ENCODE assay signal across 19 mouse cellular contexts in genomic region chr11:88250568-88250967, GRCm38 (mm10). TPM values are rescaled to one million over a fixed set of nuclear protein-coding genes. Genes with fewer than 3 reads are reported as not detected.
DNase-seq lines count a peak whose midpoint lies in the region; ATAC-seq and TF ChIP-seq lines count a peak whose summit lies in the region.
"Had no signal": no experiment of that assay in that cellular context is flagged by ENCODE, and none has a peak within 500 bp of the region (broad histone marks: within the 10 kb centered on the region; RNA-seq: fewer than 3 reads in every experiment).

No protein-coding gene starts in this region.

- H3K4me2 ChIP-seq in kidney, postnatal 0 days (ENCODE audit: low read length) = no peak overlapping the region
- H3K4me2 ChIP-seq in kidney, embryonic 14.5 days (replicated peaks; ENCODE audit: low read depth, low read length) = no peak overlapping the region
- no peak overlapping the region for H3K4me2 ChIP-seq in lung, postnatal 0 days (replicated peaks; ENCODE audit: low read depth, low read length)
- no peak overlapping the region for H3K4me2 ChIP-seq in heart, embryonic 12.5 days
- H3K4me2 ChIP-seq: kidney, embryonic 15.5 days; neural tube, embryonic 12.5 days had no signal

- no peak for ATAC-seq in kidney, postnatal 0 days (replicated peaks; ENCODE audit: low FRiP score, low read depth)
- ATAC-seq in kidney, embryonic 14.5 days (ENCODE audit: low FRiP score, low TSS enrichment) = no peak
- ATAC-seq in lung, postnatal 0 days = 0 out of 2 replicates have a peak, but pooled peaks have one; percentile 6
- ATAC-seq in heart, embryonic 12.5 days (ENCODE audit: insufficient number of reproducible peaks, low FRiP score) = peak; percentile 69

- no peaks in the 10 kb centered on the region for H3K36me3 ChIP-seq in kidney, postnatal 0 days (ENCODE audit: insufficient read depth, low read length)
- no peaks in the 10 kb centered on the region for H3K36me3 ChIP-seq in kidney, embryonic 14.5 days (ENCODE audit: control insufficient read depth, insufficient read depth, low read length)
- no peaks in the 10 kb centered on the region for H3K36me3 ChIP-seq in lung, postnatal 0 days (ENCODE audit: insufficient read depth, low read length)
- H3K36me3 ChIP-seq in heart, embryonic 12.5 days = no peaks in the 10 kb centered on the region
- H3K36me3 ChIP-seq: kidney, embryonic 15.5 days; neural tube, embryonic 12.5 days had no signal

- H3K4me3 ChIP-seq in kidney, postnatal 0 days (replicated peaks; ENCODE audit: low read depth, low read length) = no peak overlapping the region
- H3K4me3 ChIP-seq in kidney, embryonic 14.5 days (ENCODE audit: low read length) = no peak overlapping the region
- H3K4me3 ChIP-seq in lung, postnatal 0 days (ENCODE audit: low read depth, low read length) = no peak overlapping the region
- H3K4me3 ChIP-seq in heart, embryonic 12.5 days = no peak overlapping the region
- H3K4me3 ChIP-seq: kidney, embryonic 15.5 days; neural tube, embryonic 12.5 days had no signal

- intact Hi-C loops in heart, postnatal 10 days (cut with DNase I) = loop anchor here (2.0 to 10.0 kb wide), 3 partner anchors 34 to 307 kb away; no protein-coding TSS in a partner anchor
- intact Hi-C loops in left cerebral cortex, postnatal 36 days (cut with DNase I) = loop anchor here (5.0 kb wide), 2 partner anchors 162 to 477 kb away; no protein-coding TSS in a partner anchor

- H3K9me3 ChIP-seq in kidney, postnatal 0 days (replicated peaks; ENCODE audit: low read length) = no peaks in the 10 kb centered on the region
- no peaks in the 10 kb centered on the region for H3K9me3 ChIP-seq in kidney, embryonic 14.5 days (ENCODE audit: control insufficient read depth, low read length)
- no peaks in the 10 kb centered on the region for H3K9me3 ChIP-seq in lung, postnatal 0 days (ENCODE audit: low read length)
- no peaks in the 10 kb centered on the region for H3K9me3 ChIP-seq in heart, embryonic 12.5 days (replicated peaks)
- H3K9me3 ChIP-seq: kidney, embryonic 15.5 days; neural tube, embryonic 12.5 days had no signal

- no peak overlapping the region for H3K27ac ChIP-seq in kidney, postnatal 0 days
- no peak overlapping the region for H3K27ac ChIP-seq in kidney, embryonic 14.5 days (ENCODE audit: low read depth, low read length)
- no peak overlapping the region for H3K27ac ChIP-seq in lung, postnatal 0 days (ENCODE audit: low read length)
- H3K27ac ChIP-seq in heart, embryonic 12.5 days (ENCODE audit: poor library complexity, severe bottlenecking) = peak overlapping the region; percentile 70
- H3K27ac ChIP-seq: kidney, embryonic 15.5 days; liver, embryonic 14.5 days; stomach, postnatal 0 days had no signal

- DNase-seq in kidney, postnatal 0 days (ENCODE audit: low spot score) = peak; percentile 19
- peak; percentile 33 for DNase-seq in lung, postnatal 0 days (ENCODE audit: low spot score)
- no peak for DNase-seq in lung, postnatal 36 days
- peak; percentile 84 to 85 for DNase-seq in heart, postnatal 10 days
- DNase-seq in left cerebral cortex, postnatal 36 days (ENCODE audit: low spot score in 2 of 2) = no peak
- DNase-seq in right cerebral cortex, postnatal 36 days (ENCODE audit: low spot score in 2 of 2) = no peak
- DNase-seq: cerebellum, postnatal 10 days; gastrocnemius, postnatal 10 days; right cerebral cortex, postnatal 25 days had no signal

- TF ChIP-seq CTCF in kidney, postnatal 0 days (IDR thresholded peaks at IDR 0.05; ENCODE audit: low read depth) = no peak
- no peak for TF ChIP-seq CTCF in lung, postnatal 0 days (IDR thresholded peaks at IDR 0.05)

- WGBS in kidney, postnatal 0 days = 71% methylated on average over 3 of the region's 3 CpGs
- 82% methylated on average over 3 of the region's 3 CpGs for WGBS in kidney, embryonic 14.5 days
- WGBS in lung, postnatal 0 days = 54% methylated on average over 3 of the region's 3 CpGs
- WGBS in heart, embryonic 12.5 days = 29% methylated on average over 3 of the region's 3 CpGs

- no peaks in the 10 kb centered on the region; the same call in 1 of the 2 replicates for H3K4me1 ChIP-seq in kidney, postnatal 0 days (replicated peaks; ENCODE audit: insufficient read depth, low read length)
- peaks cover 17% of the 10 kb centered on the region for H3K4me1 ChIP-seq in kidney, embryonic 14.5 days (ENCODE audit: control insufficient read depth, insufficient read depth, low read length)
- no peaks in the 10 kb centered on the region for H3K4me1 ChIP-seq in lung, postnatal 0 days (ENCODE audit: insufficient read depth, low read depth, low read length)
- peaks cover 45% of the 10 kb centered on the region for H3K4me1 ChIP-seq in heart, embryonic 12.5 days (replicated peaks)

- no peaks in the 10 kb centered on the region for H3K27me3 ChIP-seq in kidney, postnatal 0 days (ENCODE audit: insufficient read depth, low read length)
- H3K27me3 ChIP-seq in kidney, embryonic 14.5 days (ENCODE audit: control insufficient read depth, insufficient read depth, low read length) = 0 out of 2 replicates have a peak, but pooled peaks cover 2% of the 10 kb centered on the region
- no peaks in the 10 kb centered on the region for H3K27me3 ChIP-seq in lung, postnatal 0 days (replicated peaks; ENCODE audit: insufficient read depth, low read length)
- H3K27me3 ChIP-seq in heart, embryonic 12.5 days (replicated peaks) = no peaks in the 10 kb centered on the region
- H3K27me3 ChIP-seq: kidney, embryonic 15.5 days; neural tube, embryonic 12.5 days had no signal

- TF ChIP-seq EP300 in lung, postnatal 0 days (IDR thresholded peaks at IDR 0.05) = no peak

- H3K9ac ChIP-seq in kidney, postnatal 0 days (ENCODE audit: low read depth, low read length) = no peak overlapping the region
- H3K9ac ChIP-seq in kidney, embryonic 14.5 days (ENCODE audit: low read depth, low read length) = no peak overlapping the region
- no peak overlapping the region for H3K9ac ChIP-seq in lung, postnatal 0 days (replicated peaks; ENCODE audit: low read depth)
- H3K9ac ChIP-seq in heart, embryonic 12.5 days = no peak overlapping the region
- H3K9ac ChIP-seq: kidney, embryonic 15.5 days; liver, embryonic 14.5 days; neural tube, embryonic 12.5 days had no signal

RNA-seq across cellular contexts. Expression of gene Ccdc182, which starts 43.3 kb away (rescaled TPM):
- polyA plus RNA-seq in kidney, postnatal 0 days (2015; fragmentation: Nextera tagmentation; extraction: Ambion mirVana) = 4.2 TPM in 2 replicates
- polyA plus RNA-seq in kidney, embryonic 14.5 days (2014; fragmentation: Nextera tagmentation; extraction: Ambion mirVana) = 3.0 and 3.1 TPM in 2 replicates
- not detected in 2 replicates for polyA plus RNA-seq in lung, postnatal 0 days (2015; fragmentation: Nextera tagmentation; extraction: Ambion mirVana)
- polyA plus RNA-seq in heart, embryonic 12.5 days (2016; fragmentation: Nextera tagmentation; extraction: Ambion mirVana) = 0.26 TPM in 1 of 2 replicates, not detected in the other
- total RNA-seq in heart, postnatal 10 days (2021) = not detected
- not detected for total RNA-seq in left cerebral cortex, postnatal 36 days (2021)
- total RNA-seq: gastrocnemius, postnatal 10 days; hematopoietic stem cell, adult 5-6 weeks; layer of hippocampus, adult 8-10 months; left cerebral cortex, adult 18-20 months; megakaryocyte-erythroid progenitor cell, adult 5-6 weeks had no signal
- polyA plus RNA-seq: liver, embryonic 14.5 days; stomach, postnatal 0 days had no signal

RNA-seq across cellular contexts. Expression of gene Mrps23, which starts 46.4 kb away (rescaled TPM):
- polyA plus RNA-seq in kidney, postnatal 0 days (2015; fragmentation: Nextera tagmentation; extraction: Ambion mirVana) = 76.3 and 77.7 TPM in 2 replicates
- 62.3 and 63.6 TPM in 2 replicates for polyA plus RNA-seq in kidney, embryonic 14.5 days (2014; fragmentation: Nextera tagmentation; extraction: Ambion mirVana)
- polyA plus RNA-seq in lung, postnatal 0 days (2015; fragmentation: Nextera tagmentation; extraction: Ambion mirVana) = 46.5 TPM in 2 replicates
- polyA plus RNA-seq in heart, embryonic 12.5 days (2016; fragmentation: Nextera tagmentation; extraction: Ambion mirVana) = 79.2 and 81.4 TPM in 2 replicates
- 100 to 1,000 TPM; 250 to 256 TPM for total RNA-seq in heart, postnatal 10 days (2021)
- 10 to 100 TPM; 59.5 to 71.0 TPM for total RNA-seq in left cerebral cortex, postnatal 36 days (2021)

Comparison
In these comparisons a context has a peak if more than half of its experiments do, and no peak if none do; other contexts are left out.
1. DNase-seq: peak in kidney, postnatal 0 days (single experiment), lung, postnatal 0 days (single experiment) and heart, postnatal 10 days (2 of 2); none in lung, postnatal 36 days (single experiment), left cerebral cortex, postnatal 36 days (0 of 2) and right cerebral cortex, postnatal 36 days (0 of 2).
2. ATAC-seq: peak in lung, postnatal 0 days (single experiment) and heart, embryonic 12.5 days (single experiment); none in kidney, postnatal 0 days (single experiment) and kidney, embryonic 14.5 days (single experiment).